Mouse (Mus musculus): ENCODE data around the gene Pdzd4.

The Pdzd4 gene

GRCm38 (mm10) chrX:73824185-73825151 is at the start of gene Pdzd4:
TSS of gene Pdzd4 (minus strand) at chrX:73824969.
- DNase-seq (ENCODE audit: low spot score in 2 of 2): peak in 1 of 2 experiments; percentile 30

GRCm38 (mm10) chrX:73871956-73872355 is 47.2 kb upstream of the Pdzd4 start:
- DNase-seq (ENCODE audit: low spot score in 2 of 2): no peak

DNA sequence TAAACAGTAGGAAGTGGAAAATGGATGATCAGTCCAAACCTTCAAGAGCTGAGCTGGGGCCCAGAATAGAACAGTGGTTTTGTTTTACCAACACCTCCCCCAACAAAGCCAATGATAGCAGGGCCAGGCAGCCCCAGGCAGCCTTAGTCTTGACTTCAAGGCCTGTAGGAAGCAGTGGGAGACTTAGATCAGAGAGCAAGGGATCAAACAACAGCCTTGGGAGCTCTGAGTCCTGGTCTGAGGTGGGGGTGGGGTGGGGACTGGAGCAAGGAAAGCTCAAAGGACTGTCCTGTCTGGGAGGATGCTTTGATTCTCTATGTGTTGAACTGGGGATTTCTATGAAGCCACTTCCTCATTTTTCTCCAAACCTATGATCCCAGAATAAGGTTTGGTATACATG is 46.7 kb upstream of the Pdzd4 start:
- DNase-seq (ENCODE audit: low spot score in 2 of 2): no peak

- peak in 1 of 2 experiments; percentile 65 for DNase-seq (ENCODE audit: low spot score in 2 of 2)
Measured at GRCm38 (mm10) chrX:73869334-73869733, 44.6 kb upstream of the Pdzd4 start.

- peak in 1 of 2 experiments; percentile 44 for DNase-seq (ENCODE audit: low spot score in 2 of 2)
Measured at GRCm38 (mm10) chrX:73867852-73868251, 43.1 kb upstream of the Pdzd4 start.

DNA sequence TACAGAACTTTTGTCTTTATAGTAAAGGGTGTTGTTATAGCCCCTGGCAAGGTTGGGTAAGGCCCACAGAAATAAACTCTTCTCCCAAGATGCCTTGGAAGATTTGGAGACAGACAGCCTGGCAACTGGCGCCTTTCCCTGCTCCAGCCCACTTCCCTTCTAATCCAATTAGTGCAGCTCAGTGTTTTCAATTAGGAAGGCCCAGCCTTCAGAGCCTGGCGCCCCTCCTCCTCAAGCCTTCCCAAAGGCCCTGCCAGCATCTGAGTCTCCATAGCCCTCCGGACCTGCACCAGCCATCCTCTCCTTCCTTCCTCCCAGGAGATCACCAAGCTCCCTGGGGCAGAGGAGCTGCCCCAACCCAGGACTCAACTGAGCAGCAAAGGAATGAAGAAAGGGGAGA is 42.5 kb upstream of the Pdzd4 start:
- DNase-seq (ENCODE audit: low spot score in 2 of 2): no peak

DNA sequence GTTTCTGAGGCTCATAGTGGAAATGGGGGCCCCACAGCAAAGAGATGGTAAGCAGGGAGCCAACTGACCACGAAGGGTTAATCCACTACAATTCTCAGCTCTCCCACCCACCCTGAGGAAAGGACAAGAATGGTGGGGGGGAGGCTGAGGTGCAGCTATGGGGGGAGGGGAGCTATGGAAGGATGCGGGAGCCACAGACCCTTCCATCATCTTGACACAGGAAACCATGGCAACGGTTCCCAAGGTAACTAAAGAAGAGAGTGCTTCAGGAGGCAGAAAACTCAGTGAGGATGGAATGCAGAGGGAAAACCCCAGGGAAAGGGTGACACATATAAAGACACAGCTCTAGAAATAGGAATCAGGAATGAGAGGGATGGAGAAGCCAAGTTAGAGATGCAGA is 39.9 kb upstream of the Pdzd4 start:
- no peak for DNase-seq (ENCODE audit: low spot score in 2 of 2)

DNA sequence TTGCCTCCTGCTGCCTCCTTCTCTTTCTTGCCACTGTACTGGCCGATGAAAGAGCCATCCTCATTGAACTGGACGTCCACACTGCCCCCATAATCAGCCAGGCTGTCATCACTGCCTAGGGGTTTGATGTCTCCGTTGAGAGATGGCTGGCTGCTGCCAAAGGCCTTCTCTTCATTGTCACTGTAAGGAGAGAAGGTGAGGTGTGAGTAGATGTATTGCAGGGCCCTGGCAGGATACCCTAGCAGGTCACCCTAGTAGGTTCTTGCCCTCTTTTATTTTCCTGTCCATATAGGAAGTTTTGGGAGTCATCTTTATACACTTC is 30.3 kb upstream of the Pdzd4 start:
- no peak for DNase-seq (ENCODE audit: low spot score in 2 of 2)

DNA sequence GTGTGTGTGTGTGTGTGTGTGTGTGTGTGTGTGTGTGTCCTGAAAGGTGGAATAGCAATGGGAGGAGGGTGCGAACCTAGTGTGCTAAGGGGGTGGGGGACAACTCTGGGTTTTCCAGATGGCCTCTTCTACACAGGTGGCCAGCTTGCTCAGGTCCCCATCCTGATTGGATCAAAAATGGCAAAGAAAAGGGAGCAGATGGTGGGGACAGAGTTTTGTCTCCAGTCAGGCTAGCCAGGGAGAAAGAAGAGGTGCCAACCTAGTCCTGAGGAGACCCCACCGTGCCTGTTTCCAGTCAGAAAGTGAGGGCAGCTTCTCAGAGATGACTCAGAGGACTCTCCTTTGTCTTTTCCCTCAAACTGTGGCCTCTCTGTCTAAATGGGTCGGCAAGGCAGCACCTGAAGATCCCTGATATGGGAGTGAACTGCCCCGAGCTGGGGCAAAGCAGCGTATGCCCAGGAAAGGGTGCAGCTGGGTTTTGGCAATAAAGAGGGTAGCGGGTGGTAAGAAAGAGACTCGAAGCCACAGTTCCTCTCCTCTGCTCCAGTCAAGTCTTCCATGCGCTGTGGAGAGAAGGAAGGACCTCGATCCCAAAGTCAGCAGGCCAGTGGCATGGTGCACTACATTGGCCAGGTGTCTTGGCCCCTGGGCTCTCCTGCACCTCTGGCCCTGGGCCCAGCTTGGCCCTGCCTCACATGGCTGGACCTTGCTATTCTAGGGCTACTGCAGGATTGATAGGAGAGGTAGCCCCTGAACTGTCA is 29.7 kb upstream of the Pdzd4 start:
- DNase-seq (ENCODE audit: low spot score in 2 of 2): no peak

GRCm38 (mm10) chrX:73836691-73837090 is 11.9 kb upstream of the Pdzd4 start:
- DNase-seq (ENCODE audit: low spot score in 2 of 2): no peak

GRCm38 (mm10) chrX:73835731-73836130 is 11.0 kb upstream of the Pdzd4 start:
- DNase-seq (ENCODE audit: low spot score in 2 of 2): no peak

DNA sequence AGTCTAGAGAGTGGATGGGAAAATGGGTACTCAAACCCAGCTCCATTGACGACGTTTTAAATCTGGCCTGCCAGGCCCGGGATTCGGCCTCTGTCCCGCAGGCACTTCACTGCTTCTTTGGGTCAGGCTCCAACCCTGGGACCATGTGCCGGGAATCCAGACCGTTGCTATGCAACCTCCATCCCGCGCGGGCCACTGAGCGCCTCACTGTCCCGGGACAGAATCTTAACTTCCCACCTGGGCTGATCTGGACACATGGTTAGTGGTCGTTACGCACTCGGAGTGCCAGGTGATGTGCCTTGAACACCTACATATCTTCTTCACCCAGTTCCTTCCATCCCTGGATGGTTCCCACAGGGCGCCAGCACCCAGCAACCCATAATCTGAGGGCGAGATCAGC is 1.0 kb downstream of the Pdzd4 start:
- no peak for DNase-seq (ENCODE audit: low spot score in 2 of 2)

DNA sequence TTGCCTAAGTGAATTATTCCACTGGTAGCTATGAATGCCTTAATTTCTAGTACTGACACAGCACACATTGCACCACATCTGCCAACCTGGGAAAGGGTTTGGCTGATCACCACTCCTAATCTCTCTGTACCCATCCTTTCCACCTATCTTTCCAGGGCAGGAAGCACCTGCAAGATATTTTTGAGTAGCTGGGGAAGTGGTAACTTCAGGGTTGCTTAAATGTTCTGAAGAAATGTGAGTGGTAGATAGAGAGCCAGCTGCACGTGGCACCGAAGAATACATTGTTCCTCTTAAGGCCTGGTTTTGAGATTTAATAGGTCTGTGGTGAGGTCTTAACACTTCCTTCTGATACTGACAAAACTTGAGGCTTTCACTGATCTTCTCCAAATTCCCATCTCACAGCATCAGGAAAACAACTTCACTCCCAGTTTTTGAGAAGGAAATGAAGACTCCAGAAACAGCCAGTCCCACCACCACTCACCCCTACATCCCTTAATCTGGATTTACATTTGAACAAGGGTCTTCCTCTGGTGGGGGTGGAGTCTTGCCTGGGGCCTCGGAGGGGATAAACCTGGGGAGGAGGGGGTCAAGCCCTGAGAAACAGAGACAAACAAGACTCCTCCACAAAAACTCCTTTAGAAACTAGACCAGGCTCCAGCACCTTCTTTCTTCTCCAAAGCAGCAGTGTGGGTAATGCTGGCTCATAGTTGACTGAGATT is 8.0 kb downstream of the Pdzd4 start:
- DNase-seq (ENCODE audit: low spot score in 2 of 2): no peak

- DNase-seq (ENCODE audit: low spot score in 2 of 2): peak in 1 of 2 experiments; percentile 18
Measured at GRCm38 (mm10) chrX:73815072-73815471, 9.7 kb downstream of the Pdzd4 start.

- no peak for DNase-seq (ENCODE audit: low spot score in 2 of 2)
Measured at GRCm38 (mm10) chrX:73805814-73806213, 19.0 kb downstream of the Pdzd4 start.

DNA sequence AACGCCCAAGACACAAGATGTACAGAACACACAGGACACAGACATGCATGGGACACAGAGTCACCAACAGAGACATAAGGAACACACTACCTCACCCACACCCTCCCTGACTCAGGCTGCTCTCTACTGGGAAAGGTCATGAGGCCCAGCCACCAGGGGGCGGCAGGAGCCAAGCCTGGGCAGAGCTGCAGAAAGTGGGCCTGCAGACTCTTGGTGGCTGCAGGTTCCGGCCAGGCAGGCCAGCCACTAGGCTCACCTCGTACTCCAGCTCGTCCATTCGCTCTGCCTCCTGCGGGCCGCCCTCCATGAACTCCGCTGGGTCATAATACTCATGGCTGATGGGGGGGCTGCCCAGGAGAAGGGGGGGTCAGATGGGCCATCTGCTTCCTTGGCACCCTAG is 26.3 kb downstream of the Pdzd4 start:
- DNase-seq (ENCODE audit: low spot score in 2 of 2): peak; percentile 50 to 81

- DNase-seq (ENCODE audit: low spot score in 2 of 2): no peak
Measured at GRCm38 (mm10) chrX:73797511-73797910, 27.3 kb downstream of the Pdzd4 start.

DNA sequence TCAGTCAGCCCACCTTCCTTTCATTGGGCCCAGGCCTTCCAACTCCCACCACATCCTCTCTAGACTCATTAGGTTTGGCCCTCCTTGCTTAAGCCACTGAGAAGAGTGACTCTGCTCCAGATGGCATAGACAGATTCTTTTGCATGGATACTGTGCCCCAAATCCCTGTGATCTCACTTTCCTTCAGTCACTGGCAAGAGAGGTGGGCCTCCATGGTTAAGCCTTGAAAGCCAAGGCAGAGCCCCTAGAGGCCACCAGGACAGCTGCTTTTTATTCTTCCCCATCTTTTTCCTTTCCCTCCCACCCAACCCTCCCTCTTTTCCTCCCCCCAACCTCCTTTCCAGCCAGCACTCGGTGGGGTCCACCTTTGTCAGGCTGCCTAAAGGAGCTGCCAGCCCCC is 31.3 kb downstream of the Pdzd4 start:
- no peak for DNase-seq (ENCODE audit: low spot score in 2 of 2)

DNA sequence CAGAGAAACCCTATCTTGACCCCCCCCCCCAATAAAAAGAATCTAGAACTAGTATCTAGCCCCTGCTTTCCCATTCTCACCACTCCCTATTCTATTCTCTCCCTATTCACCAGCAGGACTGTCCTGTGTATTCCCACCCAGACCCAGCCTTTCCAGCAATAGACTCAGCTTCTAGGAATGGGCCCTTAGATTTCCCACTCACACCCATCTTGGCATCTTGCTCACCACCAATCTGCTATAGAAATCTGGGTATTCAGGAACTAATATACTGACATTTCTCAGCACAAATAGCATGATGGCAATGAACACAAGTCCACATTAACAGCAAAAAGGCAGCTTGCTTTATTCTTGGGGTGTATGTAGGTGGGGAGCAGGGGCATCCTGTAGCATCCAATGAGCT is 31.7 kb downstream of the Pdzd4 start:
- DNase-seq (ENCODE audit: low spot score in 2 of 2): no peak

DNA sequence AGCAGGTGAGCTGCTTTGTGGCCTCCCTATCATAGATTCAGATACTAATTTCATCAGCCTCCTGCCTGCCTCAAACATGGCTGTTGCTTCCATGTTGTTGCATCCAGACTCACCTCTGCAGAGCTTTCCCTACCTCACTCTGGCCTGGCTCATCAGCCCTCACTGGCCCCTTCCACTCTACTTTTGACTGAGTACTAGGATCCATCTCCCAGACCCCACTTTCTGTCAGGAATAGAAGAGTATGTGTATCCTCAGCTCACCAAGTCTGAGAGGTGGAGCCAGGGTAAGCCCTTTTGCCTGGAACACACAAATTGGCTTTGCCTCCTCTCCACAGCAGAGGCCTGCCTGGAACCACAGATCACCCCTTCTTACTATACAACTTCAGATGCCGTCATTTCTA is 36.3 kb downstream of the Pdzd4 start:
- DNase-seq (ENCODE audit: low spot score in 2 of 2): no peak

DNA sequence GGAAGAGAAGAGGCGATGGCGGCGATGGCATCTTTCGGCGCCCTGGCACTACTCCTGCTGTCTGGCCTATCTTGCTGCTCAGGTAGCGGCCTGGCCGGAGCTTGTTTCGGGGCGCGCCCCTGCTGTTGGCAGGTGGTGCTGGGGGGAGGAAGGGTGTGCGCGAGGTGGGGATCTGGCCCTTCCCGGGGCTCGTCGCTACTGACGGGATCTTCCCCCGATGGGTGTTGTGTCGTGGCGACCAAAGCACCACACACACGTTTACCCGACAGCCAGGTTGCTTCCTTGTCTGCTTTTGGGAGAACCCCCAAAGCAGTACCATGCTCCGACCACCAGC is 37.6 kb downstream of the Pdzd4 start:
- DNase-seq (ENCODE audit: low spot score in 2 of 2): no peak
